Comparison of ENCODE assay signal across 7 mouse cellular contexts in genomic region chr4:42917402-42917774, GRCm38 (mm10). TPM values are rescaled to one million over a fixed set of nuclear protein-coding genes. Genes with fewer than 3 reads are reported as not detected.
DNase-seq lines count a peak whose midpoint lies in the region; ATAC-seq and TF ChIP-seq lines count a peak whose summit lies in the region.

No protein-coding gene starts in this region.

- no peak overlapping the region for H3K27ac ChIP-seq in lung, embryonic 15.5 days
- H3K27ac ChIP-seq in embryonic fibroblast, embryonic 13.5 days (ENCODE audit: insufficient read depth, low read length): no peak overlapping the region
- no peak overlapping the region for H3K27ac ChIP-seq in hindbrain, embryonic 12.5 days
- H3K27ac ChIP-seq in midbrain, embryonic 11.5 days (ENCODE audit: low read depth, low read length): no peak overlapping the region

- peak overlapping the region; percentile 59 for H3K4me3 ChIP-seq in lung, embryonic 15.5 days
- H3K4me3 ChIP-seq in embryonic fibroblast, embryonic 13.5 days (ENCODE audit: insufficient read depth, low read length): peak overlapping the region; percentile 18; the same call in 1 of the 2 replicates
- H3K4me3 ChIP-seq in hindbrain, embryonic 12.5 days: peak overlapping the region; percentile 65
- peak overlapping the region; percentile 62 for H3K4me3 ChIP-seq in midbrain, embryonic 11.5 days (ENCODE audit: low read depth, low read length)

- H3K9me3 ChIP-seq in lung, embryonic 15.5 days: no peaks in the 10 kb centered on the region
- H3K9me3 ChIP-seq in hindbrain, embryonic 12.5 days (replicated peaks): no peaks in the 10 kb centered on the region
- H3K9me3 ChIP-seq in midbrain, embryonic 11.5 days (ENCODE audit: control insufficient read depth, low read length): no peaks in the 10 kb centered on the region

- H3K9ac ChIP-seq in lung, embryonic 15.5 days: peak overlapping the region; percentile 53
- H3K9ac ChIP-seq in hindbrain, embryonic 12.5 days: peak overlapping the region; percentile 74
- H3K9ac ChIP-seq in midbrain, embryonic 11.5 days (ENCODE audit: low read length): peak overlapping the region; percentile 76

- H3K27me3 ChIP-seq in lung, embryonic 15.5 days: peaks cover 58% of the 10 kb centered on the region
- H3K27me3 ChIP-seq in hindbrain, embryonic 12.5 days: peaks cover 38% of the 10 kb centered on the region
- peaks cover 21% of the 10 kb centered on the region for H3K27me3 ChIP-seq in midbrain, embryonic 11.5 days (ENCODE audit: control insufficient read depth, insufficient read depth, low read length)

- no peaks in the 10 kb centered on the region for H3K36me3 ChIP-seq in lung, embryonic 15.5 days
- no peaks in the 10 kb centered on the region for H3K36me3 ChIP-seq in hindbrain, embryonic 12.5 days
- H3K36me3 ChIP-seq in midbrain, embryonic 11.5 days (ENCODE audit: control insufficient read depth, insufficient read depth, low read length): no peaks in the 10 kb centered on the region

- H3K4me1 ChIP-seq in lung, embryonic 15.5 days: peaks cover 4% of the 10 kb centered on the region; the same call in 1 of the 2 replicates
- no peaks in the 10 kb centered on the region for H3K4me1 ChIP-seq in embryonic fibroblast, embryonic 13.5 days (ENCODE audit: control insufficient read depth, insufficient read depth, low read length)
- H3K4me1 ChIP-seq in hindbrain, embryonic 12.5 days: peaks cover 6% of the 10 kb centered on the region; the same call in 1 of the 2 replicates
- peaks cover 3% of the 10 kb centered on the region; the same call in 1 of the 2 replicates for H3K4me1 ChIP-seq in midbrain, embryonic 11.5 days (ENCODE audit: control insufficient read depth, insufficient read depth, low read length)

- no peak for TF ChIP-seq POLR2A in embryonic fibroblast, embryonic 13.5 days (IDR thresholded peaks at IDR 0.05; ENCODE audit: low read depth, low read length)

- peak; percentile 65 for ATAC-seq in lung, embryonic 15.5 days (ENCODE audit: borderline replicate concordance, extremely low read depth, low FRiP score, low TSS enrichment)
- peak; percentile 57; the same call in 1 of the 2 replicates for ATAC-seq in hindbrain, embryonic 12.5 days (ENCODE audit: low FRiP score)
- ATAC-seq in midbrain, embryonic 11.5 days (ENCODE audit: low FRiP score): peak; percentile 64

- TF ChIP-seq CTCF in embryonic fibroblast, embryonic 13.5 days (IDR thresholded peaks at IDR 0.05; ENCODE audit: borderline replicate concordance, insufficient read depth, low read length): no peak

- peak overlapping the region; percentile 94 for H3K4me2 ChIP-seq in lung, embryonic 15.5 days
- H3K4me2 ChIP-seq in hindbrain, embryonic 12.5 days (replicated peaks): peak overlapping the region; percentile 87
- peak overlapping the region; percentile 81 for H3K4me2 ChIP-seq in midbrain, embryonic 11.5 days

- WGBS in lung, embryonic 15.5 days: 5% methylated on average over 16 of the region's 26 CpGs
- 2% methylated on average over 21 of the region's 26 CpGs for WGBS in hindbrain, embryonic 12.5 days
- 5% methylated on average over 18 of the region's 26 CpGs for WGBS in midbrain, embryonic 11.5 days

- no peak for DNase-seq in lung, postnatal 25 days (ENCODE audit: low spot score)
- peak; percentile 88 for DNase-seq in midbrain, embryonic 11.5 days (ENCODE audit: low spot score, missing footprints)
- DNase-seq in MN1 (ENCODE audit: low spot score): no peak
- DNase-seq in urinary bladder, postnatal 14 days (ENCODE audit: low spot score): no peak

RNA-seq across cellular contexts. Expression of gene Phf24, which starts 0.9 kb away (rescaled TPM):
- 0.26 and 0.62 TPM in 2 replicates for polyA plus RNA-seq in lung, embryonic 15.5 days (2015; fragmentation: Nextera tagmentation; extraction: Ambion mirVana)
- polyA plus RNA-seq in embryonic fibroblast, embryonic 13.5 days (2011; ENCODE audit: insufficient read length, low read depth, missing spikeins): not detected in 2 replicates
- 7.9 TPM in 2 replicates for polyA plus RNA-seq in hindbrain, embryonic 12.5 days (2016; fragmentation: Nextera tagmentation; extraction: Ambion mirVana)
- 2.2 and 2.9 TPM in 2 replicates for polyA plus RNA-seq in midbrain, embryonic 11.5 days (2014; fragmentation: Nextera tagmentation; extraction: Ambion mirVana)

RNA-seq across cellular contexts. Expression of gene Dnajb5, which starts 32.2 kb away (rescaled TPM):
- 7.6 and 8.9 TPM in 2 replicates for polyA plus RNA-seq in lung, embryonic 15.5 days (2015; fragmentation: Nextera tagmentation; extraction: Ambion mirVana)
- 31.3 and 38.5 TPM in 2 replicates for polyA plus RNA-seq in embryonic fibroblast, embryonic 13.5 days (2011; ENCODE audit: insufficient read length, low read depth, missing spikeins)
- polyA plus RNA-seq in hindbrain, embryonic 12.5 days (2016; fragmentation: Nextera tagmentation; extraction: Ambion mirVana): 32.4 and 37.4 TPM in 2 replicates
- 17.6 and 22.3 TPM in 2 replicates for polyA plus RNA-seq in midbrain, embryonic 11.5 days (2014; fragmentation: Nextera tagmentation; extraction: Ambion mirVana)

RNA-seq across cellular contexts. Expression of gene Fam205c, which starts 43.4 kb away (rescaled TPM):
- polyA plus RNA-seq in lung, embryonic 15.5 days (2015; fragmentation: Nextera tagmentation; extraction: Ambion mirVana): 0.30 TPM in 1 of 2 replicates, not detected in the other
- not detected in 2 replicates for polyA plus RNA-seq in embryonic fibroblast, embryonic 13.5 days (2011; ENCODE audit: insufficient read length, low read depth, missing spikeins)
- polyA plus RNA-seq in hindbrain, embryonic 12.5 days (2016; fragmentation: Nextera tagmentation; extraction: Ambion mirVana): 1.9 and 2.4 TPM in 2 replicates
- polyA plus RNA-seq in midbrain, embryonic 11.5 days (2014; fragmentation: Nextera tagmentation; extraction: Ambion mirVana): 0.40 and 0.87 TPM in 2 replicates

RNA-seq across cellular contexts. Expression of gene 1700022I11Rik, which starts 52.0 kb away (rescaled TPM):
- polyA plus RNA-seq in lung, embryonic 15.5 days (2015; fragmentation: Nextera tagmentation; extraction: Ambion mirVana): 0.39 and 0.56 TPM in 2 replicates
- not detected in 2 replicates for polyA plus RNA-seq in embryonic fibroblast, embryonic 13.5 days (2011; ENCODE audit: insufficient read length, low read depth, missing spikeins)
- 0.61 and 1.2 TPM in 2 replicates for polyA plus RNA-seq in hindbrain, embryonic 12.5 days (2016; fragmentation: Nextera tagmentation; extraction: Ambion mirVana)
- 0.52 and 0.60 TPM in 2 replicates for polyA plus RNA-seq in midbrain, embryonic 11.5 days (2014; fragmentation: Nextera tagmentation; extraction: Ambion mirVana)
